Mouse (Mus musculus) forebrain, postnatal 0 days (tissue): ENCODE data around the gene Zdhhc7. TPM values are rescaled to one million over a fixed set of nuclear protein-coding genes. Genes with fewer than 3 reads are reported as not detected.

Source experiments
- ATAC-seq: fragments of 200-750 bp; cut with Nextera tagmentation; 2 replicates; pipeline ENCODE4 v1.8.0; 2017; ENCODE audit warnings: mild to moderate bottlenecking, moderate library complexity
- DNase-seq: peaks from one replicate; pipeline ENCODE4 v3.0.0-alpha.2; 2015
- H3K27ac ChIP-seq: fragments of 300-500 bp; sonication (generic); 2 replicates; pipeline ENCODE4 v1.5.1; 2014; ENCODE audit warnings: low read depth, mild to moderate bottlenecking, antibody characterized with exemption, low read length, moderate library complexity, mixed read lengths
- H3K27me3 ChIP-seq: fragments of 300-500 bp; sonication (generic); 2 replicates; pipeline ENCODE4 v1.6.1; 2014; ENCODE audit warnings: mild to moderate bottlenecking, low read length, mixed read lengths; ENCODE audit not compliant: insufficient read depth
- H3K36me3 ChIP-seq: fragments of 300-500 bp; sonication (generic); 2 replicates; pipeline ENCODE4 v1.6.1; 2014; ENCODE audit warnings: mild to moderate bottlenecking, moderate library complexity; ENCODE audit not compliant: insufficient read depth
- H3K4me1 ChIP-seq: fragments of 300-500 bp; sonication (generic); 2 replicates; pipeline ENCODE4 v1.6.1; 2014; ENCODE audit warnings: antibody characterized with exemption; ENCODE audit not compliant: insufficient read depth
- H3K4me2 ChIP-seq: fragments of 300-500 bp; sonication (generic); 2 replicates; pipeline ENCODE4 v1.6.1; 2014; ENCODE audit warnings: low read depth, mild to moderate bottlenecking, moderate library complexity
- H3K4me3 ChIP-seq: fragments of 300-500 bp; sonication (generic); 2 replicates; pipeline ENCODE4 v1.5.1; 2014; ENCODE audit warnings: low read depth, low read length, mixed read lengths
- H3K9ac ChIP-seq: fragments of 300-500 bp; sonication (generic); 2 replicates; pipeline ENCODE4 v1.6.1; 2014; ENCODE audit warnings: mild to moderate bottlenecking
- H3K9me3 ChIP-seq: fragments of 300-500 bp; sonication (generic); 2 replicates; pipeline ENCODE4 v1.6.1; 2016; ENCODE audit warnings: low read length
- CTCF ChIP-seq: sonication (generic); IDR thresholded peaks from 2 replicates; pipeline ENCODE4 v1.5.1; 2016; ENCODE audit warnings: antibody characterized with exemption, control low read depth, low read depth
- WGBS: fragments of 180-500 bp; shearing (Covaris S2); extraction: QIAGEN DNeasy Blood & Tissue Kit; methylation state at CpG from one replicate; pipeline ENCODE4 v1.1.7; 2014; 5-methylcytosine and 5-hydroxymethylcytosine counted together
- polyA plus RNA-seq: library from polyadenylated mRNA; unstranded; fragments of >200 nt; fragmentation: Nextera tagmentation; extraction: Ambion mirVana; gene quantifications from 2 replicates; pipeline ENCODE4 v1.2.1, GENCODE M21; 2015
- total RNA-seq: library from RNA; depleted of rRNA; stranded (reverse); fragments of >200 nt; gene quantifications from 2 replicates; pipeline ENCODE4 v1.2.3, GENCODE M21; 2014; rRNA removed

Gene Zdhhc7
- total and polyA plus RNA-seq, 2 experiments from 2014 or later: 25.3 to 37.6 TPM

DNA sequence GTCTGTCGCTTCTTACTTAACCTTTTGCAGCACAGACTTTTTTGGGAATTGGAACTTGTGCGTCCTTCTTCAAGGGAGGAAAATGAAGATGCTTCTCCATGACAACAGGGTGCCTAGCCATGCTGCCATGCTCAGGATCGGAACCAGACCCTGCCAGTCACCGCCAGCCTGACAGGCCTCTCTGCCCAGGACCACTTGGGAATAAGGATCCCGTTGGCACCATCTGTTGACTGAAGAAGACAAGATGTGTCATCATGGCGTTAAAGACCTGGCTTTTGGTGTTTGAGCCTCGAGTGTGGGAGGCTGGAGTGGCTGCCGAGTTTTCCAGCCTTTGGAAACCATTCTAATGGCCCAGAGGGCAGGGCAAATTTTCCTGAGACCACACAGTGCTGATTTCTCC, 63.7 kb downstream of the Zdhhc7 start:
- Histone ChIP-seq H3K27me3 (no peaks in the 10 kb centered on the region), H3K9ac (no peak overlapping the region), H3K4me3 (no peak overlapping the region), H3K27ac (no peak overlapping the region), H3K9me3 (no peaks in the 10 kb centered on the region), H3K36me3 (no peaks in the 10 kb centered on the region), H3K4me2 (no peak overlapping the region), H3K4me1 (no peaks in the 10 kb centered on the region)
- 72% methylated on average over 8 of the region's 8 CpGs for WGBS
- no peak for DNase-seq
- TF ChIP-seq CTCF: no peak
- no peak for ATAC-seq

DNA sequence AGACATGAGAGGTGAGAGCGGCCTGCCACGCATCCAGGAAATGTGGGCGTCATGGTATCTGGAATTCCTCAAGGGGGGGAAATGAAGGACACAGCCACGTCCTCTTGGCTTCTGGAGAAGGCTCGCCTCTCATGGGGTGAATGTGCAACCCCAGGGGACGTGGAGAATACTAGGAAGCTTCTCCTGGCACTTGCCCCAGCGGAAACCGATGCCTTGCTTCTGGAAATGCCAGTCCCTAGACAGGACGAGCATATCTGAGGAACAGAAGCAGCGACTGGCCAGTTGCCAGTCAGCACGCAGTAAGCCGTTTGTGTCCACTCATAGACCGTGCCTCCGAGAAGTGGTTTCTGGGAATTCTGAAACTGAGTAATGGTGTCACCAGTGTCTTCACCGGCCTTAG, 64.1 kb downstream of the Zdhhc7 start:
- 79% methylated on average over 15 of the region's 15 CpGs for WGBS
- peak; percentile 13 for DNase-seq
- no peaks in the 10 kb centered on the region for H3K27me3 ChIP-seq
- no peaks in the 10 kb centered on the region for H3K4me1 ChIP-seq
- H3K27ac ChIP-seq: no peak overlapping the region
- H3K4me3 ChIP-seq: no peak overlapping the region
- no peak overlapping the region for H3K9ac ChIP-seq
- ATAC-seq: no peak
- H3K36me3 ChIP-seq: no peaks in the 10 kb centered on the region
- no peak overlapping the region for H3K4me2 ChIP-seq
- no peaks in the 10 kb centered on the region for H3K9me3 ChIP-seq
- no peak for TF ChIP-seq CTCF

DNA sequence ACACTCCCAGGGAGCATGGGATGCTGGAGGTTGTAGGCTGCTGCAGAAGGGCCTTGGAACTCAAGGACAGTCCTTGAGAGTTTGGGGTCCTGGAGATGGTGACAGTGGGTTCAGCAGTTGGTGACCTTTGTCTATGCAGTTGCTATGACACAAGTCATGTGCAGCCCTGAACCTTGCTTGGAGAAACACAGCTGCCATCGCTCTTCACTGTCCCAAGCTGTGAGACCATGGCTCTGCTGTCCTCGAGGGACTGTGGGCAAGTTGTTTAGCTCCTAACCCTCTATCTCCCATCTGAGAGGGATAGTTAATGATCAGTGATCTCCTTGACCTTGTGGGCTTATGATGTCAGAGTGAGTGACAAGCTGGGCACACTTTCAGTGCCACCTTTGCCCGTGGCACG, 64.7 kb downstream of the Zdhhc7 start:
- H3K9me3 ChIP-seq: no peaks in the 10 kb centered on the region
- no peak overlapping the region for H3K4me3 ChIP-seq
- WGBS: 89% methylated on average over 4 of the region's 4 CpGs
- DNase-seq: no peak
- H3K9ac ChIP-seq: no peak overlapping the region
- no peaks in the 10 kb centered on the region for H3K36me3 ChIP-seq
- no peak overlapping the region for H3K27ac ChIP-seq
- H3K4me1 ChIP-seq: no peaks in the 10 kb centered on the region
- no peak for ATAC-seq
- no peaks in the 10 kb centered on the region for H3K27me3 ChIP-seq
- H3K4me2 ChIP-seq: no peak overlapping the region
- TF ChIP-seq CTCF: no peak

DNA sequence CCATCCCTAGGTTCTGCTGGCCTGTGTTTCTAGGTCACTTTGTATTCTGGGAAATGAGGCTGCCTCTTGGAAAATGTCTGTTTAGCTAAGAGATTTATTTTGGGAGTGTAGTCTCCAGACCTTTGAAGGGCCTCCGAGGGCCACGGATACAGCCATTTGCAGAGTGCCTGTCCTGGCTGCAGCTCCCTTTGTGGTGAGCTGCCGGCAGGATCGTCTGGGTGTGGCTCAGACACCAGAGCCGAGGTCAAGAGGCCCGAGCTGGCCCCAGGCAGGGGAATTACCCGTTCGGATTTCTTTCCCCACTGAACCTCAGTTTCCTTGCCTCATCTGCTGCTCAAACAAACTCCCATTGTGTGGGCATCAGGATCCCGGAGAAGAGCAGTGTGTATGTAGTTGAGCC, 65.2 kb downstream of the Zdhhc7 start:
- DNase-seq (no peak), ATAC-seq (no peak)
- no peak overlapping the region for H3K27ac ChIP-seq
- H3K4me1 ChIP-seq: no peaks in the 10 kb centered on the region
- H3K4me3 ChIP-seq: no peak overlapping the region
- WGBS: 36% methylated on average over 9 of the region's 9 CpGs
- H3K9ac ChIP-seq: no peak overlapping the region
- no peaks in the 10 kb centered on the region for H3K36me3 ChIP-seq
- no peak for TF ChIP-seq CTCF
- no peaks in the 10 kb centered on the region for H3K9me3 ChIP-seq
- H3K4me2 ChIP-seq: no peak overlapping the region
- no peaks in the 10 kb centered on the region for H3K27me3 ChIP-seq

DNA sequence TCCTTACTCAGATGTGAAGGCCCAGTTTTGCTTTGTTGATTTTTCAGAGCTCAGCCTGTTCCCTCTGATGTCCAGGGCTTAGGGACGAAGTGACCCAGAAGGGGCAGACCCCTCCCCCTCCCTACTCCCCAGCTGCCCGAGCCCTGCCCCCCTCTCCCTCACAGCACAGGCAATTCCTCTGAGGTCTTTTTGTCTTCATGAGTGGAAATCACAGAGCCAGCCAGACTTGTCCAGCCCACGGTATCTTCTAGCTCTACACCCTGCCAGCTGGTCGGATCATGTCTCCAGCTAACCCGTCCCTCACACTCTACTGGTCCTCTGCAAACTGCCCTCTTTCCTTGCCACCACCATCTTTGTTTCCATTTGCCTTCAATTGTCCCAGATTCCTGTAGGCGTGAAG, 66.8 kb downstream of the Zdhhc7 start:
- Histone ChIP-seq H3K4me2 (no peak overlapping the region), H3K36me3 (no peaks in the 10 kb centered on the region), H3K9ac (no peak overlapping the region), H3K27me3 (no peaks in the 10 kb centered on the region), H3K9me3 (no peaks in the 10 kb centered on the region), H3K27ac (no peak overlapping the region), H3K4me1 (no peaks in the 10 kb centered on the region), H3K4me3 (no peak overlapping the region)
- WGBS: 42% methylated on average over 6 of the region's 6 CpGs
- DNase-seq (no peak), ATAC-seq (no peak)
- no peak for TF ChIP-seq CTCF

DNA sequence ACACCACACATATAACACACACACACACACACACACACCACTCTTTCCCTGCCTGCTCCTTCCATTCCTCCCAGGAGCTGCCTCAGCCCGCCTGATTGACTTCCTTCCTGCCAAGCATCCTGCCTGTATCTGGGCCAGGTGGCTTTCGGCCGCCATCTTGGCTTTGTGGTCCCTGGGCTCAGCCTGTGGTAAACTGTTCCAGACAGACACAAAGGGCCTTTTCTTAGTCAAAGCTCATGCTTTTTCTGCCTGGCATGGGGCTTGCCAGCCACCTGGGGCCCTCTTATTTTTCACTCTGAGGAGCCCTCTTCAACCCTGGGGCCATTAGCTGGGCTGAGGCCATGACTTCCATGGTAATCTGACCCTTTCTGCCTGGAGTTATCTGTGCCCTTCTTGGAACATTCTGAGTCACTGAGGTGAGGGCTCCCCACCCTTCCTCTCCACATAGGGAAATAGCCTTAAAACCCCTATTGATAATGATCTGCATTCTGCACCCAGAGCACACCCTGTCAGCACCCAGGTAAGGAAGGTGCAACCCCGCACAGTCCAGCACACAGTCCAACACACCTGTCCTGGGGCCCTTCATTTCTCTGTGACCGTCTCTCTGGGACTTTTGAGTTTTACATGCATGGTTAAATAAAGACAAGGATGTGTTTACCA, 68.6 kb downstream of the Zdhhc7 start:
- no peak for TF ChIP-seq CTCF
- DNase-seq: peak; percentile 11
- WGBS: 71% methylated on average over 5 of the region's 5 CpGs
- H3K36me3 ChIP-seq: no peaks in the 10 kb centered on the region
- no peak for ATAC-seq
- no peak overlapping the region for H3K4me3 ChIP-seq
- no peaks in the 10 kb centered on the region for H3K9me3 ChIP-seq
- no peak overlapping the region for H3K9ac ChIP-seq
- H3K4me1 ChIP-seq: no peaks in the 10 kb centered on the region
- no peak overlapping the region for H3K4me2 ChIP-seq
- H3K27me3 ChIP-seq: no peaks in the 10 kb centered on the region
- no peak overlapping the region for H3K27ac ChIP-seq

Other genes with a start within 250 kb of the Zdhhc7 start
- gene Klhl36, start 239.2 kb downstream of the Zdhhc7 start, total RNA-seq: 18.7 and 23.0 TPM in 2 replicates
- gene Klhl36, start 239.2 kb downstream of the Zdhhc7 start, polyA plus RNA-seq: 18.0 and 20.3 TPM in 2 replicates
- gene Usp10, start 191.1 kb downstream of the Zdhhc7 start, total RNA-seq: 68.1 and 77.3 TPM in 2 replicates
- gene Usp10, start 191.1 kb downstream of the Zdhhc7 start, polyA plus RNA-seq: 89.6 and 106 TPM in 2 replicates
- gene Gm20388, start 190.6 kb downstream of the Zdhhc7 start, total RNA-seq: 43.2 and 51.3 TPM in 2 replicates
- gene Gm20388, start 190.6 kb downstream of the Zdhhc7 start, polyA plus RNA-seq: not detected in 2 replicates
- 2.8 and 11.0 TPM in 2 replicates for gene Crispld2, start 109.0 kb downstream of the Zdhhc7 start, total RNA-seq
- 2.1 and 2.5 TPM in 2 replicates for gene Crispld2, start 109.0 kb downstream of the Zdhhc7 start, polyA plus RNA-seq
- gene 6430548M08Rik, start 12.7 kb upstream of the Zdhhc7 start, total RNA-seq: 49.0 and 59.6 TPM in 2 replicates
- gene 6430548M08Rik, start 12.7 kb upstream of the Zdhhc7 start, polyA plus RNA-seq: 27.8 and 32.7 TPM in 2 replicates
- 1.2 and 2.1 TPM in 2 replicates for gene Fam92b, start 76.0 kb upstream of the Zdhhc7 start, total RNA-seq
- 1.1 and 1.6 TPM in 2 replicates for gene Fam92b, start 76.0 kb upstream of the Zdhhc7 start, polyA plus RNA-seq
- 24.2 and 48.2 TPM in 2 replicates for gene Gse1, start 127.0 kb upstream of the Zdhhc7 start, total RNA-seq
- gene Gse1, start 127.0 kb upstream of the Zdhhc7 start, polyA plus RNA-seq: 10.5 and 15.9 TPM in 2 replicates